Mouse (Mus musculus): ENCODE results near the gene Ikzf3. TPM values are rescaled to one million over a fixed set of nuclear protein-coding genes. Genes with fewer than 3 reads are reported as not detected.

The Ikzf3 gene
- polyA plus RNA-seq, 1 experiment from 2014 or later: 0.08 TPM

GRCm38 (mm10) chr11:98463911-98464310, 81.9 kb downstream of the Ikzf3 start:
- no peaks in the 10 kb centered on the region for H3K9me3 ChIP-seq (ENCODE audit: control insufficient read depth, low read length)
- peaks cover 15% of the 10 kb centered on the region for H3K27me3 ChIP-seq (ENCODE audit: control insufficient read depth, insufficient read depth, low read length)
- no peak overlapping the region for H3K27ac ChIP-seq (ENCODE audit: low read depth, low read length)
- no peak overlapping the region for H3K4me3 ChIP-seq (ENCODE audit: low read depth, low read length)
- WGBS: 90% methylated on average over 9 of the region's 9 CpGs
- no peaks in the 10 kb centered on the region for H3K36me3 ChIP-seq (ENCODE audit: control insufficient read depth, insufficient read depth, low read length)
- DNase-seq (ENCODE audit: low spot score): no peak
- no peaks in the 10 kb centered on the region for H3K4me1 ChIP-seq (replicated peaks; ENCODE audit: control insufficient read depth, insufficient read depth, low read length)
- no peak overlapping the region for H3K4me2 ChIP-seq (ENCODE audit: low read depth, low read length, severe bottlenecking)
- ATAC-seq (replicated peaks; ENCODE audit: low FRiP score): no peak
- no peak overlapping the region for H3K9ac ChIP-seq (ENCODE audit: low read length)

DNA sequence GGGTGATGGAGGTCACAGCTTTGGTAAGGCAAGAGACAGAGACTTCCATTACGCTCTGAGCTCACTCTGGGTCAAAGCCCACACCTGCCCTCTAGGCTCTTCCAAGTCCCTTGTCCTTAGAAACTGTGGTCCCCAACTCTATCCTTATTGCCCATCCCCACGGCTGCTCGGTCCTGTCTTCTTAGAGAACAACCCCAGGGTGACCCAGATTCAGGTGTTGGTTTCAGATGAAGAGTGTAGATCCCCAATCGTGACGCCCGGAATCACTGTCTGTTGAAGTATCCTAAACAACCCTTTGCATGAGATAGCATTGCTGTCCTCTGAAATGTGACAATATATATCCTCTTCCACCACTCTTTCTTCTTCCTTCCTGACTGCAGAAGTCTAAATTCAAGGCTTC, 83.6 kb downstream of the Ikzf3 start:
- DNase-seq (ENCODE audit: low spot score): no peak
- 86% methylated on average over 6 of the region's 6 CpGs for whole genome bisulfite sequencing
- H3K4me1 ChIP-seq (replicated peaks; ENCODE audit: control insufficient read depth, insufficient read depth, low read length): 0 out of 2 replicates have a peak, but pooled peaks cover 2% of the 10 kb centered on the region
- H3K27ac ChIP-seq (ENCODE audit: low read depth, low read length): no peak overlapping the region
- no peaks in the 10 kb centered on the region for H3K9me3 ChIP-seq (ENCODE audit: control insufficient read depth, low read length)
- ATAC-seq (replicated peaks; ENCODE audit: low FRiP score): no peak
- no peak overlapping the region for H3K9ac ChIP-seq (ENCODE audit: low read length)
- H3K4me3 ChIP-seq (ENCODE audit: low read depth, low read length): no peak overlapping the region
- H3K36me3 ChIP-seq (ENCODE audit: control insufficient read depth, insufficient read depth, low read length): no peaks in the 10 kb centered on the region
- H3K27me3 ChIP-seq (ENCODE audit: control insufficient read depth, insufficient read depth, low read length): peaks cover 27% of the 10 kb centered on the region
- no peak overlapping the region for H3K4me2 ChIP-seq (ENCODE audit: low read depth, low read length, severe bottlenecking)

DNA sequence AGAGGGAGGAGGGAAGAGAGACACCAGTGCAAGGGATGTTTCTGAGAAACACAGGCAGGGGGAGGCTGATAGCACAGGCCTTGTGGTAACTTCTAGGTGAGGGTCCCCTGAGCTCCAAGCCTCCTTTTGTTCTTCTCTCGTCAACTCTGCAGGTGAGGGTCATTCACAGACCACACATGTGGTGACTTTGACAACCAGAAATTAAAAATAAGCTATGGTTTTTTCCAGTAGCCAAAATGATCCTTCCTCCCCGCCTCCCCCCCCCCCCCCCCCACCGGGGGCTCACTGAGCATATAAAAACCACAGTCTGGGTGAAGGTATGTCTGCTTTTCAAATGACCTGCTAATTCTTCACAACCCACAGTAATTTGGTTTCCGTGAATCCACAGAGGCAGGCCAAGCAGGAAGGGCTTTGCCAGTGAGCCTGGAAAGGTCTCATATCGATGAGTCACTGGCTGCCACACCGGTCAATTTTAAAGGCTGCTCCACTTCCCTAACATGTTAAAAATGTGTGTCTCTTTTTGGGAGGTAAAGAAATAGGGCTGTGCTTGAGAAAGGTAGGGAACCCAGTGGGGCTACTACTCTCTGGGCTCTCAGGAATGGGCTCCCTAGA, 84.6 kb downstream of the Ikzf3 start:
- H3K9ac ChIP-seq (ENCODE audit: low read length): no peak overlapping the region
- no peak overlapping the region for H3K4me2 ChIP-seq (ENCODE audit: low read depth, low read length, severe bottlenecking)
- ATAC-seq (replicated peaks; ENCODE audit: low FRiP score): no peak
- DNase-seq (ENCODE audit: low spot score): no peak
- peaks cover 27% of the 10 kb centered on the region for H3K27me3 ChIP-seq (ENCODE audit: control insufficient read depth, insufficient read depth, low read length)
- no peaks in the 10 kb centered on the region for H3K36me3 ChIP-seq (ENCODE audit: control insufficient read depth, insufficient read depth, low read length)
- H3K9me3 ChIP-seq (ENCODE audit: control insufficient read depth, low read length): no peaks in the 10 kb centered on the region
- H3K4me1 ChIP-seq (replicated peaks; ENCODE audit: control insufficient read depth, insufficient read depth, low read length): 0 out of 2 replicates have a peak, but pooled peaks cover 2% of the 10 kb centered on the region
- no peak overlapping the region for H3K27ac ChIP-seq (ENCODE audit: low read depth, low read length)
- no peak overlapping the region for H3K4me3 ChIP-seq (ENCODE audit: low read depth, low read length)
- 59% methylated on average over 5 of the region's 6 CpGs for WGBS

DNA sequence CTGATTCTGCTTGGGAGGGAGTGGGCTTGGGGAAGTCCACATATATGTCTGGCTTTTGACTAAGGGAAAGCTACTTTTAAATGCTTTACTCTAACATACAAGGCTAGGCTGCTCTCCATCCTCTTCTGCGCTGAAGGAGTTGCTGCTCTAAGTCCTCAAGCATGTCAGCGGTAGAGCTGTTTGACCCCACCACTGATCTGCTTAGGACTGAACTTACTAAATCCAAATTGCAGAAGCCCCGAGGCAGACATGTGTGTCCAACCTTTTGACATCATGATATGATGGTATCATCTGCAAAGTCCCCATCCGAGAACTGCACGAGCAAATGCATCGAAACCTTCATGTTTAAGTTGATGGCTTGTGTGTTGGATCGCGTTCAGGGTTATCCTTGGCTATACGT, 86.0 kb downstream of the Ikzf3 start:
- Histone ChIP-seq H3K9me3 (ENCODE audit: control insufficient read depth, low read length) (no peaks in the 10 kb centered on the region), H3K4me2 (ENCODE audit: low read depth, low read length, severe bottlenecking) (no peak overlapping the region), H3K4me1 (replicated peaks; ENCODE audit: control insufficient read depth, insufficient read depth, low read length) (0 out of 2 replicates have a peak, but pooled peaks cover 2% of the 10 kb centered on the region), H3K27me3 (ENCODE audit: control insufficient read depth, insufficient read depth, low read length) (peaks cover 27% of the 10 kb centered on the region), H3K36me3 (ENCODE audit: control insufficient read depth, insufficient read depth, low read length) (no peaks in the 10 kb centered on the region), H3K9ac (ENCODE audit: low read length) (no peak overlapping the region), H3K4me3 (ENCODE audit: low read depth, low read length) (no peak overlapping the region), H3K27ac (ENCODE audit: low read depth, low read length) (no peak overlapping the region)
- ATAC-seq (replicated peaks; ENCODE audit: low FRiP score) (no peak), DNase-seq (ENCODE audit: low spot score) (no peak)
- WGBS: 84% methylated on average over 9 of the region's 9 CpGs

DNA sequence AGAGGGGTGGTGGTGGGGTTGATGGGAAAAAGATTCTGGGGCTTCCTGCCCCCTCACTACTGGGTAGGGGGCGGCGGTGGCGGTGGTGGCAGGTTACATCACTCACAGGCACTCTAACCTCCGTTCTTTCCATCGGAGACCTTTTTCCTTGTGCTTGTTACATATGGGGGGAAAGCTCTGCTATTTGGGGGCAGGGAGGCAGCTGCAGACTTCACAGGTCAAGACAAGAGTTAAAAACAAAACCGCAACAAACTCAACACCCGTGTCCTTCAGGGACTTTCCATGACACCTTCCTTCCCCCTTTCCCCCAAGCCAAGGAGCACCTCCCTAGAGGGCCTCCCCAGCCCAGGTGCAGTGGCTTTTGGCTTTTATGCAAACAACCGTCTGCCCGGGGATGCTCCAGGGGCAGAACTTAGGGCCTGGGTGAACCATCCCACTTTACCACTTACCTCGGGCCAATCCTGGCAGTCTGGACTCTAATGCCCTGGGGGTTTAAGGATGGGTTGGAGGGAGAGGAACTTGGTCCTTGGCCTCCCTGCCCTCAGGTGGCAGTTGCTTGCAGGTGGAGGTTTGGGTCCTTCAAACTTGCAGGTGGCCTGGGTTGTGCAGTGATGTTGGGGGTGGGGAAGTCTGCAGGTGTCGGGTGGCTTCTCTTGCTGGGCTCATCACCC, 86.6 kb downstream of the Ikzf3 start:
- H3K4me2 ChIP-seq (ENCODE audit: low read depth, low read length, severe bottlenecking): no peak overlapping the region

GRCm38 (mm10) chr11:98458121-98458990, 87.5 kb downstream of the Ikzf3 start:
- peak overlapping the region; percentile 82 for H3K4me2 ChIP-seq (ENCODE audit: low read depth, low read length, severe bottlenecking)
- H3K9ac ChIP-seq (ENCODE audit: low read length): peak overlapping the region; percentile 55
- H3K36me3 ChIP-seq (ENCODE audit: control insufficient read depth, insufficient read depth, low read length): no peaks in the 10 kb centered on the region
- WGBS: 5% methylated on average over 22 of the region's 30 CpGs
- DNase-seq (ENCODE audit: low spot score): peak; percentile 47
- H3K4me3 ChIP-seq (ENCODE audit: low read depth, low read length): peak overlapping the region; percentile 49
- no peaks in the 10 kb centered on the region for H3K9me3 ChIP-seq (ENCODE audit: control insufficient read depth, low read length)
- peak; percentile 31; the same call in 1 of the 2 replicates for ATAC-seq (replicated peaks; ENCODE audit: low FRiP score)
- H3K27me3 ChIP-seq (ENCODE audit: control insufficient read depth, insufficient read depth, low read length): peaks cover 27% of the 10 kb centered on the region
- no peak overlapping the region for H3K27ac ChIP-seq (ENCODE audit: low read depth, low read length)
- H3K4me1 ChIP-seq (replicated peaks; ENCODE audit: control insufficient read depth, insufficient read depth, low read length): 0 out of 2 replicates have a peak, but pooled peaks cover 2% of the 10 kb centered on the region

More for the DNA sequence above, 86.6 kb downstream of the Ikzf3 start:
- WGBS: 19% methylated on average over 11 of the region's 11 CpGs
- H3K27me3 ChIP-seq (ENCODE audit: control insufficient read depth, insufficient read depth, low read length): peaks cover 27% of the 10 kb centered on the region
- no peaks in the 10 kb centered on the region for H3K9me3 ChIP-seq (ENCODE audit: control insufficient read depth, low read length)
- DNase-seq (ENCODE audit: low spot score) (no peak), ATAC-seq (replicated peaks; ENCODE audit: low FRiP score) (no peak)
- no peak overlapping the region for H3K27ac ChIP-seq (ENCODE audit: low read depth, low read length)
- no peaks in the 10 kb centered on the region for H3K36me3 ChIP-seq (ENCODE audit: control insufficient read depth, insufficient read depth, low read length)
- no peak overlapping the region for H3K4me3 ChIP-seq (ENCODE audit: low read depth, low read length)
- H3K9ac ChIP-seq (ENCODE audit: low read length): no peak overlapping the region
- H3K4me1 ChIP-seq (replicated peaks; ENCODE audit: control insufficient read depth, insufficient read depth, low read length): 0 out of 2 replicates have a peak, but pooled peaks cover 2% of the 10 kb centered on the region

DNA sequence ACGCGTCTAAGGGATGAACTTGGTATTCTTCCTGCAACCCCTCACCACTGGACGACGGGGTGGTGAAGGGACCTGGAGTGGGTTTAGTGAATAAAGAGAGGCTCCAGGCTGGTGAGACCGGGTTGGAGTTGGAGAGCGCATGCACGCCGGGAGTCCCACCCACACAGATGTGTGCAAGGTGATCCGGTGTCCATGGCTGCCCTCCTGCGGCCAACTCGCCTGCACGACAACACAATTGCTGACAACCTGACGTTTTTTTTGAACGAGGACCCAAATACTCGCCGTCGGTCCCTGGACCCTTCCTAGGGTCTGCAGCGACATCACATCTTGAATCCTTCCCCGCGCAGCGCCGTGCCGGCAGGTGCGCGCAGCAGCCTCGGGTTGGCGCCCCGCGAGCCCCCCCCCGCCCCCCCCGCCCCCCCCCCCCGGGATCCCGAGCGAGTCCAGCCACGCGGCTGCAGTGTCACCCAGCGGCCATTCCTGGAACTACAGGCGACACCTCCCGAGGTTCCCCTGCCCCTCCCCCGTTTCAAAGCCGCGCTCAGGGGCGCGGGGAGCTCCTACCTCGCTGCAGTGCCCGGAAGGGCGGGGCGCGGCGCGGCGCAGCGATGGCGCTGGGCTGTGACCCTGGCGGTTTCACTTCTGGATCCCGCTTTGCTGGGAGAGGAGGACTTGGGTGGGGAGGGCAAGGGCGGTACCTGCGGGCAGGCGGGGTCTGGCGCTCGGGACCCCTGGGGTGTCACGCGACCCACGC, 88.3 kb downstream of the Ikzf3 start:
- WGBS: under 1% methylated on average over 47 of the region's 64 CpGs
- H3K4me3 ChIP-seq (ENCODE audit: low read depth, low read length): peak overlapping the region; percentile 49
- H3K9me3 ChIP-seq (ENCODE audit: control insufficient read depth, low read length): no peaks in the 10 kb centered on the region
- H3K27ac ChIP-seq (ENCODE audit: low read depth, low read length): no peak overlapping the region
- H3K4me1 ChIP-seq (replicated peaks; ENCODE audit: control insufficient read depth, insufficient read depth, low read length): 0 out of 2 replicates have a peak, but pooled peaks cover 2% of the 10 kb centered on the region
- peaks cover 27% of the 10 kb centered on the region for H3K27me3 ChIP-seq (ENCODE audit: control insufficient read depth, insufficient read depth, low read length)
- peak overlapping the region; percentile 55 for H3K9ac ChIP-seq (ENCODE audit: low read length)
- peak overlapping the region; percentile 82 for H3K4me2 ChIP-seq (ENCODE audit: low read depth, low read length, severe bottlenecking)
- DNase-seq (ENCODE audit: low spot score) (peak; percentile 96), ATAC-seq (replicated peaks; ENCODE audit: low FRiP score) (peak; percentile 79)
- no peaks in the 10 kb centered on the region for H3K36me3 ChIP-seq (ENCODE audit: control insufficient read depth, insufficient read depth, low read length)

DNA sequence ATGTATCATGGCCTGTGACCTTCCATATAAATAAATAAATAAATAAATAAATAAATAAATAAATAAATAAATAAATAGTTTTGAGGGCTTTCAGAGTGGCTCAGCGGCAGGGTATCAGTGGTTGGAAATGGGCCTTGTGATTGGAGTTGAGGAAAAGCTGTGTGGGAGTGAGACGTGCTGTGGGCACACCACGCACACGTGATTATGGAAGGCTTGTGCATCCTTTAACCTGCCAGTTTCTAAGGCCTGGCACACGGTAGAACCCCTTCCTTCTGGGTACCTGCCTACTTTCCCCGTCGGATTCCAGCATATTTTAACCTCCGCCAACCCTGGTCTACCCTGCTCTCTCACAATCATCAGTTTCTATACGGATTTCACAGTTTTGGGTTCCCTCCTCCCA, 88.9 kb downstream of the Ikzf3 start:
- ATAC-seq (replicated peaks; ENCODE audit: low FRiP score): 0 out of 2 replicates have a peak, but pooled peaks have one; percentile 24
- H3K27me3 ChIP-seq (ENCODE audit: control insufficient read depth, insufficient read depth, low read length): peaks cover 27% of the 10 kb centered on the region
- DNase-seq (ENCODE audit: low spot score): no peak
- H3K4me1 ChIP-seq (replicated peaks; ENCODE audit: control insufficient read depth, insufficient read depth, low read length): 0 out of 2 replicates have a peak, but pooled peaks cover 2% of the 10 kb centered on the region
- H3K36me3 ChIP-seq (ENCODE audit: control insufficient read depth, insufficient read depth, low read length): no peaks in the 10 kb centered on the region
- no peak overlapping the region for H3K27ac ChIP-seq (ENCODE audit: low read depth, low read length)
- peak overlapping the region; percentile 82 for H3K4me2 ChIP-seq (ENCODE audit: low read depth, low read length, severe bottlenecking)
- 22% methylated on average over 9 of the region's 9 CpGs for WGBS
- peak overlapping the region; percentile 43; the same call in 1 of the 2 replicates for H3K9ac ChIP-seq (ENCODE audit: low read length)
- H3K4me3 ChIP-seq (ENCODE audit: low read depth, low read length): peak overlapping the region; percentile 49
- H3K9me3 ChIP-seq (ENCODE audit: control insufficient read depth, low read length): no peaks in the 10 kb centered on the region

All from forebrain, embryonic 11.5 days (tissue).